Mouse (Mus musculus) ZHBTc4 (cell line): ENCODE measurements around the gene Hes6.

Experiments used
- DNase-seq: peaks from one replicate; pipeline ENCODE4 v3.0.0-alpha.2; 2011; ENCODE audit warnings: low read depth, low spot score

Gene Hes6

GRCm38 (mm10) chr1:91405406-91406169 is 8.2 kb downstream of the Hes6 start:
- no peak for DNase-seq

GRCm38 (mm10) chr1:91404976-91405375 is 8.9 kb downstream of the Hes6 start:
- DNase-seq: no peak

GRCm38 (mm10) chr1:91398260-91399062 is 15.4 kb downstream of the Hes6 start, which contains the start of gene Ilkap:
TSS of gene Ilkap (minus strand) at chr1:91398815.
- peak; percentile 94 for DNase-seq

GRCm38 (mm10) chr1:91397927-91398259 is 15.9 kb downstream of the Hes6 start:
- no peak for DNase-seq

- DNase-seq: no peak
Observed at GRCm38 (mm10) chr1:91390369-91390768, 23.5 kb downstream of the Hes6 start.

- no peak for DNase-seq
Observed at GRCm38 (mm10) chr1:91381091-91381471, 32.8 kb downstream of the Hes6 start.

- peak; percentile 82 for DNase-seq
Observed at GRCm38 (mm10) chr1:91380453-91381090, 33.3 kb downstream of the Hes6 start.

GRCm38 (mm10) chr1:91373414-91373835 is 40.4 kb downstream of the Hes6 start:
- no peak for DNase-seq

- peak; percentile 44 for DNase-seq
Observed at GRCm38 (mm10) chr1:91370055-91370454, 43.8 kb downstream of the Hes6 start.

- DNase-seq: peak; percentile 27
Observed at GRCm38 (mm10) chr1:91369408-91369807, 44.4 kb downstream of the Hes6 start.

- no peak for DNase-seq
Observed at GRCm38 (mm10) chr1:91367295-91367694, 46.5 kb downstream of the Hes6 start.

GRCm38 (mm10) chr1:91366215-91367108 is 47.4 kb downstream of the Hes6 start, which contains the start of gene Erfe:
TSS of gene Erfe (plus strand) at chr1:91366430.
- peak; percentile 89 for DNase-seq

GRCm38 (mm10) chr1:91365816-91366214 is 48.0 kb downstream of the Hes6 start:
- DNase-seq: no peak

GRCm38 (mm10) chr1:91364822-91365644 is 48.8 kb downstream of the Hes6 start:
- DNase-seq: no peak

GRCm38 (mm10) chr1:91362113-91362512 is 51.7 kb downstream of the Hes6 start:
- DNase-seq: no peak
